Comparison of ENCODE assay signal across 10 mouse cellular contexts in genomic region chr13:21711698-21712097, GRCm38 (mm10). TPM values are rescaled to one million over a fixed set of nuclear protein-coding genes. Genes with fewer than 3 reads are reported as not detected.
DNase-seq lines count a peak whose midpoint lies in the region; ATAC-seq and TF ChIP-seq lines count a peak whose summit lies in the region.
"Had no signal": no experiment of that assay in that cellular context is flagged by ENCODE, and none has a peak within 500 bp of the region (broad histone marks: within the 10 kb centered on the region; RNA-seq: fewer than 3 reads in every experiment).

No protein-coding gene starts in this region.

- TF ChIP-seq CTCF in intestine, postnatal 0 days (IDR thresholded peaks at IDR 0.05; ENCODE audit: low read depth), result no peak
- no peak for TF ChIP-seq CTCF in midbrain, postnatal 0 days (IDR thresholded peaks at IDR 0.05)

- peak overlapping the region; percentile 44; the same call in 1 of the 2 replicates for H3K9ac ChIP-seq in kidney, embryonic 14.5 days (ENCODE audit: low read depth, low read length)
- H3K9ac ChIP-seq in embryonic facial prominence, embryonic 12.5 days, result peak overlapping the region; percentile 45
- H3K9ac ChIP-seq in intestine, postnatal 0 days (ENCODE audit: low read depth, low read length), result no peak overlapping the region
- H3K9ac ChIP-seq in midbrain, postnatal 0 days (replicated peaks; ENCODE audit: low read length, poor library complexity, severe bottlenecking), result no peak overlapping the region

- no peaks in the 10 kb centered on the region for H3K4me1 ChIP-seq in kidney, embryonic 14.5 days (ENCODE audit: control insufficient read depth, insufficient read depth, low read length)
- peaks cover 7% of the 10 kb centered on the region; the same call in 1 of the 2 replicates for H3K4me1 ChIP-seq in embryonic facial prominence, embryonic 12.5 days
- H3K4me1 ChIP-seq in intestine, postnatal 0 days (replicated peaks; ENCODE audit: control insufficient read depth, insufficient read depth, low read length), result peaks cover 7% of the 10 kb centered on the region
- peaks cover under 1% of the 10 kb centered on the region; the same call in 1 of the 2 replicates for H3K4me1 ChIP-seq in midbrain, postnatal 0 days (ENCODE audit: insufficient read depth, low read length)

- DNase-seq in kidney, postnatal 4 days, result no peak
- no peak for DNase-seq in midbrain, postnatal 0 days (ENCODE audit: low spot score)
- no peak for DNase-seq in natural killer cell, adult 2 months (ENCODE audit: low spot score in 2 of 2)
- no peak for DNase-seq in left cerebral cortex, adult 9 months (ENCODE audit: low spot score in 2 of 2)
- DNase-seq in layer of hippocampus, postnatal 10 days (ENCODE audit: low spot score in 2 of 2), result no peak
- DNase-seq: lung, adult 2 months had no signal

- H3K4me3 ChIP-seq in kidney, embryonic 14.5 days (ENCODE audit: low read length), result peak overlapping the region; percentile 66; the same call in 1 of the 2 replicates
- H3K4me3 ChIP-seq in embryonic facial prominence, embryonic 12.5 days, result peak overlapping the region; percentile 43
- peak overlapping the region; percentile 85; the same call in 1 of the 2 replicates for H3K4me3 ChIP-seq in intestine, postnatal 0 days (ENCODE audit: low read depth, low read length)
- H3K4me3 ChIP-seq in midbrain, postnatal 0 days (ENCODE audit: low read depth, low read length), result peak overlapping the region; percentile 72

- no peaks in the 10 kb centered on the region for H3K36me3 ChIP-seq in kidney, embryonic 14.5 days (ENCODE audit: control insufficient read depth, insufficient read depth, low read length)
- H3K36me3 ChIP-seq in embryonic facial prominence, embryonic 12.5 days, result no peaks in the 10 kb centered on the region
- H3K36me3 ChIP-seq in intestine, postnatal 0 days (ENCODE audit: control insufficient read depth, insufficient read depth), result no peaks in the 10 kb centered on the region
- H3K36me3 ChIP-seq in midbrain, postnatal 0 days (ENCODE audit: insufficient read depth, low read length), result no peaks in the 10 kb centered on the region

- H3K27me3 ChIP-seq in kidney, embryonic 14.5 days (ENCODE audit: control insufficient read depth, insufficient read depth, low read length), result no peaks in the 10 kb centered on the region
- no peaks in the 10 kb centered on the region for H3K27me3 ChIP-seq in embryonic facial prominence, embryonic 12.5 days
- H3K27me3 ChIP-seq in intestine, postnatal 0 days (replicated peaks; ENCODE audit: control insufficient read depth, insufficient read depth, low read length), result no peaks in the 10 kb centered on the region
- no peaks in the 10 kb centered on the region for H3K27me3 ChIP-seq in midbrain, postnatal 0 days (ENCODE audit: insufficient read depth, low read length)

- peak overlapping the region; percentile 53 for H3K4me2 ChIP-seq in kidney, embryonic 14.5 days (replicated peaks; ENCODE audit: low read depth, low read length)
- H3K4me2 ChIP-seq in embryonic facial prominence, embryonic 12.5 days (replicated peaks), result peak overlapping the region; percentile 53
- H3K4me2 ChIP-seq in intestine, postnatal 0 days (replicated peaks; ENCODE audit: low read depth), result peak overlapping the region; percentile 75
- H3K4me2 ChIP-seq in midbrain, postnatal 0 days (ENCODE audit: low read depth, low read length, poor library complexity, severe bottlenecking), result peak overlapping the region; percentile 61

- no peak for ATAC-seq in kidney, embryonic 14.5 days (ENCODE audit: low FRiP score, low TSS enrichment)
- no peak for ATAC-seq in embryonic facial prominence, embryonic 12.5 days (ENCODE audit: insufficient number of reproducible peaks, insufficient read depth, low FRiP score, low TSS enrichment)
- no peak for ATAC-seq in intestine, postnatal 0 days
- ATAC-seq in midbrain, postnatal 0 days (ENCODE audit: low FRiP score), result no peak

- no peak overlapping the region for H3K27ac ChIP-seq in kidney, embryonic 14.5 days (ENCODE audit: low read depth, low read length)
- no peak overlapping the region for H3K27ac ChIP-seq in embryonic facial prominence, embryonic 12.5 days
- no peak overlapping the region for H3K27ac ChIP-seq in intestine, postnatal 0 days (ENCODE audit: low read depth, low read length)
- H3K27ac ChIP-seq in midbrain, postnatal 0 days (ENCODE audit: low read depth, low read length), result no peak overlapping the region

- no peaks in the 10 kb centered on the region for H3K9me3 ChIP-seq in kidney, embryonic 14.5 days (ENCODE audit: control insufficient read depth, low read length)
- H3K9me3 ChIP-seq in embryonic facial prominence, embryonic 12.5 days, result no peaks in the 10 kb centered on the region
- H3K9me3 ChIP-seq in intestine, postnatal 0 days (ENCODE audit: control insufficient read depth), result no peaks in the 10 kb centered on the region
- H3K9me3 ChIP-seq in midbrain, postnatal 0 days (ENCODE audit: low read length), result no peaks in the 10 kb centered on the region

- 29% methylated on average over 4 of the region's 4 CpGs for WGBS in kidney, embryonic 14.5 days
- WGBS in embryonic facial prominence, embryonic 12.5 days, result 34% methylated on average over 4 of the region's 4 CpGs
- 30% methylated on average over 4 of the region's 4 CpGs for WGBS in intestine, postnatal 0 days
- 24% methylated on average over 4 of the region's 4 CpGs for WGBS in midbrain, postnatal 0 days

RNA-seq across cellular contexts. Expression of gene Hist1h2bl, which starts 4.2 kb away (rescaled TPM):
- 3.3 and 5.5 TPM in 2 replicates for polyA plus RNA-seq in kidney, embryonic 14.5 days (2014; fragmentation: Nextera tagmentation; extraction: Ambion mirVana)
- 3.1 and 3.6 TPM in 2 replicates for polyA plus RNA-seq in embryonic facial prominence, embryonic 12.5 days (2016; fragmentation: Nextera tagmentation; extraction: Ambion mirVana)
- polyA plus RNA-seq in intestine, postnatal 0 days (2015; fragmentation: Nextera tagmentation; extraction: Ambion mirVana), result 1.9 TPM in 1 of 2 replicates, not detected in the other
- 87.0 and 175 TPM in 2 replicates for total RNA-seq in midbrain, postnatal 0 days (2014; rRNA removed)
- not detected in 2 replicates for polyA plus RNA-seq in midbrain, postnatal 0 days (2015; fragmentation: Nextera tagmentation; extraction: Ambion mirVana)
- 10 to 100 TPM; 55.7 to 83.1 TPM for total RNA-seq in layer of hippocampus, postnatal 10 days (2021)

RNA-seq across cellular contexts. Expression of gene Hist1h2ai, which starts 4.5 kb away (rescaled TPM):
- 28.1 and 88.2 TPM in 2 replicates for polyA plus RNA-seq in kidney, embryonic 14.5 days (2014; fragmentation: Nextera tagmentation; extraction: Ambion mirVana)
- polyA plus RNA-seq in embryonic facial prominence, embryonic 12.5 days (2016; fragmentation: Nextera tagmentation; extraction: Ambion mirVana), result 41.3 and 50.1 TPM in 2 replicates
- polyA plus RNA-seq in intestine, postnatal 0 days (2015; fragmentation: Nextera tagmentation; extraction: Ambion mirVana), result 6.1 and 12.0 TPM in 2 replicates
- 253 and 398 TPM in 2 replicates for total RNA-seq in midbrain, postnatal 0 days (2014; rRNA removed)
- polyA plus RNA-seq in midbrain, postnatal 0 days (2015; fragmentation: Nextera tagmentation; extraction: Ambion mirVana), result 3.2 and 3.5 TPM in 2 replicates
- total RNA-seq in layer of hippocampus, postnatal 10 days (2021), result 10 to 100 TPM; 69.8 to 77.4 TPM

RNA-seq across cellular contexts. Expression of gene Hist1h3h, which starts 5.8 kb away (rescaled TPM):
- polyA plus RNA-seq in kidney, embryonic 14.5 days (2014; fragmentation: Nextera tagmentation; extraction: Ambion mirVana), result 11.7 and 35.9 TPM in 2 replicates
- 17.9 and 30.8 TPM in 2 replicates for polyA plus RNA-seq in embryonic facial prominence, embryonic 12.5 days (2016; fragmentation: Nextera tagmentation; extraction: Ambion mirVana)
- polyA plus RNA-seq in intestine, postnatal 0 days (2015; fragmentation: Nextera tagmentation; extraction: Ambion mirVana), result 2.4 and 2.9 TPM in 2 replicates
- 258 and 532 TPM in 2 replicates for total RNA-seq in midbrain, postnatal 0 days (2014; rRNA removed)
- polyA plus RNA-seq in midbrain, postnatal 0 days (2015; fragmentation: Nextera tagmentation; extraction: Ambion mirVana), result 2.0 TPM in 1 of 2 replicates, not detected in the other
- 100 to 1,000 TPM; 100 to 141 TPM for total RNA-seq in layer of hippocampus, postnatal 10 days (2021)

RNA-seq across cellular contexts. Expression of gene Hist1h2bm, which starts 10.1 kb away (rescaled TPM):
- polyA plus RNA-seq in kidney, embryonic 14.5 days (2014; fragmentation: Nextera tagmentation; extraction: Ambion mirVana), result 6.8 and 12.6 TPM in 2 replicates
- 8.3 and 8.9 TPM in 2 replicates for polyA plus RNA-seq in embryonic facial prominence, embryonic 12.5 days (2016; fragmentation: Nextera tagmentation; extraction: Ambion mirVana)
- polyA plus RNA-seq in intestine, postnatal 0 days (2015; fragmentation: Nextera tagmentation; extraction: Ambion mirVana), result 0.51 and 0.76 TPM in 2 replicates
- total RNA-seq in midbrain, postnatal 0 days (2014; rRNA removed), result 201 and 468 TPM in 2 replicates
- polyA plus RNA-seq in midbrain, postnatal 0 days (2015; fragmentation: Nextera tagmentation; extraction: Ambion mirVana), result 0.39 and 0.51 TPM in 2 replicates
- 10 to 100 TPM; 17.6 to 20.3 TPM for total RNA-seq in layer of hippocampus, postnatal 10 days (2021)

RNA-seq across cellular contexts. Expression of gene Olfr1359, which starts 13.8 kb away (rescaled TPM):
- not detected in 2 replicates for polyA plus RNA-seq in kidney, embryonic 14.5 days (2014; fragmentation: Nextera tagmentation; extraction: Ambion mirVana)
- not detected in 2 replicates for polyA plus RNA-seq in embryonic facial prominence, embryonic 12.5 days (2016; fragmentation: Nextera tagmentation; extraction: Ambion mirVana)
- not detected in 2 replicates for polyA plus RNA-seq in intestine, postnatal 0 days (2015; fragmentation: Nextera tagmentation; extraction: Ambion mirVana)
- not detected in 2 replicates for total RNA-seq in midbrain, postnatal 0 days (2014; rRNA removed)
- polyA plus RNA-seq in midbrain, postnatal 0 days (2015; fragmentation: Nextera tagmentation; extraction: Ambion mirVana), result not detected in 2 replicates
- total RNA-seq in layer of hippocampus, postnatal 10 days (2021), result not detected
- total RNA-seq: common myeloid progenitor, adult 5-6 weeks had no signal
- polyA plus RNA-seq: lung, adult 2 months had no signal

Comparison
In these comparisons a context has a peak if more than half of its experiments do, and no peak if none do; other contexts are left out.
1. H3K9ac ChIP-seq: peak in kidney, embryonic 14.5 days (single experiment) and embryonic facial prominence, embryonic 12.5 days (single experiment); none in intestine, postnatal 0 days (single experiment) and midbrain, postnatal 0 days (single experiment).
2. Peak in every context shown above with its lines, with median percentiles within 50 percentile points of each other: H3K4me2 ChIP-seq and H3K4me3 ChIP-seq.